Mouse (Mus musculus) MEL (cell line): Measurements from ENCODE around the gene Slco1a6. TPM values are rescaled to one million over a fixed set of nuclear protein-coding genes. Genes with fewer than 3 reads are reported as not detected.
A peak's percentile ranks its signal among the peaks of the same experiment; 100 is the strongest.

ENCODE experiments used
- DNase-seq: peaks from one replicate; pipeline ENCODE4 v3.0.0; 2011; ENCODE audit warnings: low read depth, low spot score
- H3K27ac ChIP-seq: 2 replicates; pipeline ENCODE4 v1.5.1; 2012; ENCODE audit warnings: low read depth, mild to moderate bottlenecking, control low read depth, low read length, moderate library complexity; ENCODE audit not compliant: control insufficient read depth
- H3K27me3 ChIP-seq, 2 experiments: fragments of 150-350 bp in 1 of 2; sonication (generic) in 1 of 2; 2 replicates each; pipeline ENCODE4 v1.6.1; 2012; ENCODE audit warnings: low read length in 2 of 2, mild to moderate bottlenecking in 2 of 2, improper control_type of control experiment in 1 of 2, moderate library complexity in 1 of 2; ENCODE audit not compliant: insufficient read depth in 2 of 2, control insufficient read depth in 1 of 2
- H3K36me3 ChIP-seq, 2 experiments: 2 replicates each; pipeline ENCODE4 v1.6.1; 2012 to 2014; ENCODE audit warnings: low read length in 2 of 2, improper control_type of control experiment in 1 of 2, inconsistent platforms in 1 of 2, mild to moderate bottlenecking in 1 of 2; ENCODE audit not compliant: insufficient read depth in 2 of 2, control insufficient read depth in 1 of 2
- H3K4me1 ChIP-seq, 2 experiments: fragments of 150-350 bp in 1 of 2; sonication (generic) in 1 of 2; 2 replicates each; pipeline ENCODE4 v1.6.1; 2012; ENCODE audit warnings: low read length in 2 of 2, improper control_type of control experiment in 1 of 2, mild to moderate bottlenecking in 1 of 2; ENCODE audit not compliant: insufficient read depth in 2 of 2, control insufficient read depth in 1 of 2
- H3K4me3 ChIP-seq, 2 experiments: fragments of 150-350 bp in 1 of 2; sonication (generic) in 1 of 2; 2 replicates each; pipeline ENCODE4 v1.5.1; 2012; ENCODE audit warnings: low read depth in 2 of 2, low read length in 2 of 2, mild to moderate bottlenecking in 2 of 2, moderate library complexity in 2 of 2, control low read depth in 1 of 2, improper control_type of control experiment in 1 of 2; ENCODE audit not compliant: control insufficient read depth in 1 of 2, insufficient read depth in 1 of 2
- H3K79me2 ChIP-seq: 2 replicates; pipeline ENCODE4 v1.6.1; 2012; ENCODE audit warnings: mild to moderate bottlenecking, low read length, moderate library complexity; ENCODE audit not compliant: control insufficient read depth, poor library complexity, insufficient read depth
- H3K9ac ChIP-seq: 2 replicates; pipeline ENCODE4 v1.6.1; 2012; ENCODE audit warnings: low read depth, mild to moderate bottlenecking, control low read depth, low read length, moderate library complexity; ENCODE audit not compliant: control insufficient read depth, poor library complexity, severe bottlenecking
- H3K9me3 ChIP-seq: fragments of 150-350 bp; sonication (generic); replicated peaks from 2 replicates; pipeline ENCODE4 v1.6.1; 2012; ENCODE audit warnings: mild to moderate bottlenecking, low read length, improper control_type of control experiment, moderate library complexity; ENCODE audit not compliant: insufficient read depth
- CHD2 ChIP-seq: IDR thresholded peaks from 2 replicates; pipeline ENCODE4 v1.6.1; 2011; ENCODE audit warnings: low read length, improper control_type of control experiment
- EP300 ChIP-seq, 2 experiments: IDR thresholded peaks; 2 replicates each; pipeline ENCODE4 v1.6.1; 2011; ENCODE audit warnings: improper control_type of control experiment in 2 of 2, low read length in 2 of 2, low read depth in 1 of 2, mild to moderate bottlenecking in 1 of 2
- GABPA ChIP-seq: IDR thresholded peaks from 2 replicates; pipeline ENCODE4 v1.6.1; 2012; ENCODE audit warnings: low read depth, mild to moderate bottlenecking, inconsistent platforms, low read length, improper control_type of control experiment, moderate library complexity
- GATA1 ChIP-seq: IDR thresholded peaks from 2 replicates; pipeline ENCODE4 v1.6.1; 2011; ENCODE audit warnings: low read depth, low read length, improper control_type of control experiment
- HCFC1 ChIP-seq: IDR thresholded peaks from 2 replicates; pipeline ENCODE4 v1.6.1; 2012; ENCODE audit warnings: low read depth, mild to moderate bottlenecking, inconsistent platforms, low read length, improper control_type of control experiment, moderate library complexity
- JUND ChIP-seq: IDR thresholded peaks from 2 replicates; pipeline ENCODE4 v1.6.1; 2011; ENCODE audit warnings: low read depth, mild to moderate bottlenecking, improper control_type of control experiment, low read length
- MAFK ChIP-seq: IDR thresholded peaks from 2 replicates; pipeline ENCODE4 v1.6.1; 2011; ENCODE audit warnings: low read depth, mild to moderate bottlenecking, low read length, improper control_type of control experiment, borderline replicate concordance
- MAX ChIP-seq: IDR thresholded peaks from 2 replicates; pipeline ENCODE4 v1.6.1; 2011; ENCODE audit warnings: low read length, improper control_type of control experiment
- MAZ ChIP-seq: IDR thresholded peaks from 2 replicates; pipeline ENCODE4 v1.6.1; 2012; ENCODE audit warnings: low read depth, mild to moderate bottlenecking, inconsistent platforms, low read length, improper control_type of control experiment
- MYB ChIP-seq: IDR thresholded peaks from 2 replicates; pipeline ENCODE4 v1.6.1; 2011; ENCODE audit warnings: mild to moderate bottlenecking, low read depth, low read length, improper control_type of control experiment
- MYC ChIP-seq: IDR thresholded peaks from 2 replicates; pipeline ENCODE4 v1.6.1; 2011; ENCODE audit warnings: low read depth, mild to moderate bottlenecking, low read length, improper control_type of control experiment, moderate library complexity
- NELFE ChIP-seq: IDR thresholded peaks from 2 replicates; pipeline ENCODE4 v1.6.1; 2011; ENCODE audit warnings: low read depth, low read length, improper control_type of control experiment
- NRF1 ChIP-seq: IDR thresholded peaks from 2 replicates; pipeline ENCODE4 v1.6.1; 2014; ENCODE audit warnings: low read depth, mild to moderate bottlenecking, inconsistent platforms, low read length, improper control_type of control experiment, moderate library complexity; ENCODE audit not compliant: poor library complexity, insufficient read depth, severe bottlenecking
- RAD21 ChIP-seq: IDR thresholded peaks from 2 replicates; pipeline ENCODE4 v1.6.1; 2011; ENCODE audit warnings: mild to moderate bottlenecking, low read depth, low read length, improper control_type of control experiment
- RCOR1 ChIP-seq: IDR thresholded peaks from 2 replicates; pipeline ENCODE4 v1.6.1; 2012; ENCODE audit warnings: low read depth, mild to moderate bottlenecking, inconsistent platforms, low read length, improper control_type of control experiment
- TBP ChIP-seq: IDR thresholded peaks from 2 replicates; pipeline ENCODE4 v1.8.0; 2011; ENCODE audit warnings: low read depth, low read length, improper control_type of control experiment
- TCF12 ChIP-seq: IDR thresholded peaks from 2 replicates; pipeline ENCODE4 v1.6.1; 2014; ENCODE audit warnings: low read depth, mild to moderate bottlenecking, inconsistent platforms, low read length, improper control_type of control experiment, moderate library complexity
- UBTF ChIP-seq: IDR thresholded peaks from 2 replicates; pipeline ENCODE4 v1.6.1; 2012; ENCODE audit warnings: low read depth, mild to moderate bottlenecking, inconsistent platforms, low read length, improper control_type of control experiment, moderate library complexity, borderline replicate concordance; ENCODE audit not compliant: insufficient read depth
- USF2 ChIP-seq, 2 experiments: IDR thresholded peaks; 2 replicates each; pipeline ENCODE4 v1.6.1; 2011 to 2012; ENCODE audit warnings: improper control_type of control experiment in 2 of 2, low read length in 2 of 2, borderline replicate concordance in 1 of 2, inconsistent platforms in 1 of 2, low read depth in 1 of 2, mild to moderate bottlenecking in 1 of 2; ENCODE audit not compliant: insufficient read depth in 1 of 2
- ZKSCAN1 ChIP-seq: IDR thresholded peaks from 2 replicates; pipeline ENCODE4 v1.6.1; 2012; ENCODE audit warnings: low read depth, mild to moderate bottlenecking, inconsistent platforms, low read length, improper control_type of control experiment, moderate library complexity
- polyA plus RNA-seq, 2 experiments: library from polyadenylated mRNA; stranded (reverse) in 1 of 2; unstranded in 1 of 2; fragments of >175 nt in 1 of 2; fragments of >200 nt in 1 of 2; gene quantifications; 2 replicates each; pipeline versions ENCODE4 v1.2.1 to v1.2.4; 2012; ENCODE audit warnings: low replicate concordance in 2 of 2, low read depth in 1 of 2; ENCODE audit not compliant: insufficient read length in 2 of 2, insufficient read depth in 1 of 2, missing spikeins in 1 of 2
- total RNA-seq: library from RNA; depleted of rRNA; stranded (reverse); fragments of 300-350 nt; gene quantifications from 2 replicates; pipeline ENCODE4 v1.2.3, GENCODE M21; 2012

The Slco1a6 gene
- total and polyA plus RNA-seq, 3 experiments: 1.4 TPM; not detected in 2

- Histone ChIP-seq H3K4me1 (peaks cover 0 to 9% of the 10 kb centered on the region in 2 experiments; a peak in 2 of 4 replicates), H3K4me3 (no peak overlapping the region), H3K27me3 (no peaks in the 10 kb centered on the region), H3K9me3 (no peaks in the 10 kb centered on the region), H3K36me3 (peaks cover 0 to 14% of the 10 kb centered on the region in 2 experiments; a peak in 2 of 4 replicates), H3K9ac (no peak overlapping the region), H3K79me2 (no peaks in the 10 kb centered on the region), H3K27ac (peak overlapping the region; percentile 80)
- DNase-seq: peak; percentile 16
- TF ChIP-seq USF2 (IDR thresholded peaks at IDR 0.05; ENCODE audit: borderline replicate concordance in 1 of 2, insufficient read depth in 1 of 2, low read depth in 1 of 2, low read length in 2 of 2): no peak
- TF ChIP-seq TCF12: peak; percentile 45; the same call in 1 of the 2 replicates
- TF ChIP-seq GATA1: peak; percentile 44; the same call in 1 of the 2 replicates
- TF ChIP-seq EP300 (IDR thresholded peaks at IDR 0.05; ENCODE audit: low read depth in 1 of 2, low read length in 2 of 2): peak; percentile 70 to 71
Observed at GRCm38 (mm10) chr6:142200524-142200923, 7.8 kb downstream of the Slco1a6 start.

- Histone ChIP-seq H3K9me3 (no peaks in the 10 kb centered on the region), H3K4me1 (no peaks in the 10 kb centered on the region; a peak in 1 of 4 replicates), H3K79me2 (no peaks in the 10 kb centered on the region), H3K27ac (no peak overlapping the region), H3K27me3 (no peaks in the 10 kb centered on the region), H3K9ac (no peak overlapping the region), H3K4me3 (no peak overlapping the region), H3K36me3 (no peaks in the 10 kb centered on the region; a peak in 1 of 4 replicates)
- DNase-seq: no peak
- no peak for TF ChIP-seq NELFE
- TF ChIP-seq NRF1: no peak
- no peak for TF ChIP-seq RAD21
- TF ChIP-seq RCOR1: no peak
- TF ChIP-seq GABPA: no peak
Observed at GRCm38 (mm10) chr6:142194245-142194644, 14.1 kb downstream of the Slco1a6 start.

GRCm38 (mm10) chr6:142191962-142192361 lies 16.4 kb downstream of the Slco1a6 start:
- Histone ChIP-seq H3K27ac (no peak overlapping the region), H3K4me3 (no peak overlapping the region), H3K27me3 (no peaks in the 10 kb centered on the region), H3K9ac (no peak overlapping the region), H3K9me3 (no peaks in the 10 kb centered on the region; the same call in 1 of the 2 replicates), H3K36me3 (no peaks in the 10 kb centered on the region; a peak in 1 of 4 replicates), H3K79me2 (no peaks in the 10 kb centered on the region), H3K4me1 (no peaks in the 10 kb centered on the region)
- DNase-seq: no peak
- TF ChIP-seq ZKSCAN1: no peak
- no peak for TF ChIP-seq MYB
- no peak for TF ChIP-seq TCF12
- TF ChIP-seq MYC: no peak
- no peak for TF ChIP-seq HCFC1
- TF ChIP-seq MAX: no peak
- no peak for TF ChIP-seq UBTF
- no peak for TF ChIP-seq MAZ
- no peak for TF ChIP-seq USF2 (IDR thresholded peaks at IDR 0.05; ENCODE audit: borderline replicate concordance in 1 of 2, insufficient read depth in 1 of 2, low read depth in 1 of 2, low read length in 2 of 2)
- no peak for TF ChIP-seq MAFK
- no peak for TF ChIP-seq JUND
- TF ChIP-seq CHD2: no peak
- no peak for TF ChIP-seq TBP
